Mouse (Mus musculus) embryonic fibroblast, embryonic 13.5 days (primary cell): ENCODE data around the gene Hmg20b. TPM values are rescaled to one million over a fixed set of nuclear protein-coding genes. Genes with fewer than 3 reads are reported as not detected.

Experiments
- H3K27ac ChIP-seq: 2 replicates; pipeline ENCODE4 v1.5.1; 2012; ENCODE audit warnings: low read length, control low read depth, inconsistent platforms; ENCODE audit not compliant: insufficient read depth
- H3K4me1 ChIP-seq: 2 replicates; pipeline ENCODE4 v1.6.1; 2011; ENCODE audit warnings: low read length; ENCODE audit not compliant: control insufficient read depth, insufficient read depth
- H3K4me3 ChIP-seq: 2 replicates; pipeline ENCODE4 v1.5.1; 2011; ENCODE audit warnings: mild to moderate bottlenecking, control low read depth, low read length; ENCODE audit not compliant: insufficient read depth
- CTCF ChIP-seq: IDR thresholded peaks from 2 replicates; pipeline ENCODE4 v1.5.1; 2011; ENCODE audit warnings: mild to moderate bottlenecking, control low read depth, low read length, moderate library complexity, borderline replicate concordance; ENCODE audit not compliant: insufficient read depth
- POLR2A ChIP-seq: IDR thresholded peaks from 2 replicates; pipeline ENCODE4 v1.6.1; 2011; ENCODE audit warnings: low read depth, mild to moderate bottlenecking, control low read depth, low read length, moderate library complexity
- polyA plus RNA-seq: library from polyadenylated mRNA; stranded (reverse); fragments of >200 nt; gene quantifications from 2 replicates; pipeline ENCODE4 v1.2.4, GENCODE M21; 2011; ENCODE audit warnings: low read depth; ENCODE audit not compliant: missing spikeins, insufficient read length

Gene Hmg20b
- polyA plus RNA-seq, 1 experiment: 81.8 TPM

- Histone ChIP-seq H3K4me1 (0 out of 2 replicates have a peak, but pooled peaks cover 4% of the 10 kb centered on the region), H3K27ac (no peak overlapping the region), H3K4me3 (no peak overlapping the region)
- TF ChIP-seq POLR2A (no peak), CTCF (no peak)
Observed at GRCm38 (mm10) chr10:81379809-81380378, 29.6 kb upstream of the Hmg20b start.

GRCm38 (mm10) chr10:81379183-81379553, 28.9 kb upstream of the Hmg20b start:
- peak overlapping the region; percentile 41 for H3K4me3 ChIP-seq
- TF ChIP-seq POLR2A (no peak), CTCF (no peak)

GRCm38 (mm10) chr10:81378553-81379182, 28.4 kb upstream of the Hmg20b start:
- peak; percentile 64 for TF ChIP-seq POLR2A
- no peak for TF ChIP-seq CTCF
- peak overlapping the region; percentile 41 for H3K4me3 ChIP-seq
- H3K27ac ChIP-seq: no peak overlapping the region
- 0 out of 2 replicates have a peak, but pooled peaks cover 4% of the 10 kb centered on the region for H3K4me1 ChIP-seq

More at GRCm38 (mm10) chr10:81379183-81379553, 28.9 kb upstream of the Hmg20b start:
- H3K27ac ChIP-seq: no peak overlapping the region
- H3K4me1 ChIP-seq: 0 out of 2 replicates have a peak, but pooled peaks cover 4% of the 10 kb centered on the region

- H3K4me3 ChIP-seq: peak within 1 kb of the TSS; percentile 96
- no peak for TF ChIP-seq CTCF
- peak; percentile 65 for TF ChIP-seq POLR2A
- no peak within 1 kb of the TSS for H3K27ac ChIP-seq
- 0 out of 2 replicates have a peak, but pooled peaks cover 4% of the 10 kb centered on the region for H3K4me1 ChIP-seq
Observed at GRCm38 (mm10) chr10:81377793-81378552, 27.7 kb upstream of the Hmg20b start, which contains the start of gene Fzr1. Gene Fzr1, minus strand, starts transcription at chr10:81378516.

GRCm38 (mm10) chr10:81377362-81377664, 27.0 kb upstream of the Hmg20b start:
- no peak overlapping the region for H3K27ac ChIP-seq

GRCm38 (mm10) chr10:81376561-81377361, 26.5 kb upstream of the Hmg20b start:
- no peak overlapping the region for H3K27ac ChIP-seq
- no peak for TF ChIP-seq CTCF
- TF ChIP-seq POLR2A: no peak
- H3K4me1 ChIP-seq: 0 out of 2 replicates have a peak, but pooled peaks cover 4% of the 10 kb centered on the region
- H3K4me3 ChIP-seq: peak overlapping the region; percentile 96

More at GRCm38 (mm10) chr10:81377362-81377664, 27.0 kb upstream of the Hmg20b start:
- H3K4me3 ChIP-seq: peak overlapping the region; percentile 96
- TF ChIP-seq CTCF: no peak
- no peak for TF ChIP-seq POLR2A
- H3K4me1 ChIP-seq: 0 out of 2 replicates have a peak, but pooled peaks cover 4% of the 10 kb centered on the region

- TF ChIP-seq CTCF (no peak), POLR2A (no peak)
- 0 out of 2 replicates have a peak, but pooled peaks cover 4% of the 10 kb centered on the region for H3K4me1 ChIP-seq
- no peak overlapping the region for H3K4me3 ChIP-seq
- H3K27ac ChIP-seq: no peak overlapping the region
Observed at GRCm38 (mm10) chr10:81375322-81375721, 25.0 kb upstream of the Hmg20b start.

GRCm38 (mm10) chr10:81367207-81367495, 16.9 kb upstream of the Hmg20b start:
- Histone ChIP-seq H3K27ac (no peak overlapping the region), H3K4me1 (no peaks in the 10 kb centered on the region), H3K4me3 (no peak overlapping the region)
- no peak for TF ChIP-seq POLR2A
- no peak for TF ChIP-seq CTCF

- no peaks in the 10 kb centered on the region for H3K4me1 ChIP-seq
- no peak overlapping the region for H3K4me3 ChIP-seq
- H3K27ac ChIP-seq: no peak overlapping the region
- no peak for TF ChIP-seq CTCF
- TF ChIP-seq POLR2A: 0 out of 2 replicates have a peak, but pooled peaks have one; percentile 30
Observed at GRCm38 (mm10) chr10:81366477-81367206, 16.4 kb upstream of the Hmg20b start.
